Mouse (Mus musculus): ENCODE measurements around the gene Abca1. TPM values are rescaled to one million over a fixed set of nuclear protein-coding genes. Genes with fewer than 3 reads are reported as not detected.

Gene Abca1
- polyA plus RNA-seq, 1 experiment = 9.3 TPM

- 91% methylated on average over 7 of the region's 7 CpGs for WGBS
- no peak overlapping the region for H3K27ac ChIP-seq (ENCODE audit: insufficient read depth, low read depth, low read length)
- no peaks in the 10 kb centered on the region for H3K36me3 ChIP-seq (ENCODE audit: control insufficient read depth, insufficient read depth, low read length)
- no peaks in the 10 kb centered on the region; the same call in 1 of the 2 replicates for H3K27me3 ChIP-seq (replicated peaks; ENCODE audit: control insufficient read depth, insufficient read depth, low read length)
- H3K4me1 ChIP-seq (ENCODE audit: control insufficient read depth, insufficient read depth, low read length) = no peaks in the 10 kb centered on the region
- H3K4me3 ChIP-seq (ENCODE audit: insufficient read depth, low read depth, low read length) = no peak overlapping the region
- TF ChIP-seq POLR2A (IDR thresholded peaks at IDR 0.05; ENCODE audit: low read depth, low read length) = no peak
- no peak for TF ChIP-seq CTCF (conservative IDR thresholded peaks at IDR 0.05; ENCODE audit: insufficient read depth, insufficient read length, low read depth, low read length)
- DNase-seq = no peak
Measured at GRCm38 (mm10) chr4:53174906-53175305, 15.2 kb upstream of the Abca1 start.

- Histone ChIP-seq H3K27me3 (replicated peaks; ENCODE audit: control insufficient read depth, insufficient read depth, low read length) (no peaks in the 10 kb centered on the region; the same call in 1 of the 2 replicates), H3K4me3 (ENCODE audit: insufficient read depth, low read depth, low read length) (no peak overlapping the region), H3K4me1 (ENCODE audit: control insufficient read depth, insufficient read depth, low read length) (no peaks in the 10 kb centered on the region), H3K27ac (ENCODE audit: insufficient read depth, low read depth, low read length) (no peak overlapping the region), H3K36me3 (ENCODE audit: control insufficient read depth, insufficient read depth, low read length) (no peaks in the 10 kb centered on the region)
- no peak for TF ChIP-seq POLR2A (IDR thresholded peaks at IDR 0.05; ENCODE audit: low read depth, low read length)
- no peak for TF ChIP-seq CTCF (conservative IDR thresholded peaks at IDR 0.05; ENCODE audit: insufficient read depth, insufficient read length, low read depth, low read length)
- 78% methylated on average over 2 of the region's 2 CpGs for WGBS
- DNase-seq = no peak
Measured at GRCm38 (mm10) chr4:53170403-53170802, 10.7 kb upstream of the Abca1 start.

- Histone ChIP-seq H3K36me3 (ENCODE audit: control insufficient read depth, insufficient read depth, low read length) (no peaks in the 10 kb centered on the region), H3K27me3 (replicated peaks; ENCODE audit: control insufficient read depth, insufficient read depth, low read length) (no peaks in the 10 kb centered on the region), H3K27ac (ENCODE audit: insufficient read depth, low read depth, low read length) (no peak overlapping the region), H3K4me3 (ENCODE audit: insufficient read depth, low read depth, low read length) (no peak overlapping the region), H3K4me1 (ENCODE audit: control insufficient read depth, insufficient read depth, low read length) (peaks cover 1% of the 10 kb centered on the region; the same call in 1 of the 2 replicates)
- WGBS = 74% methylated on average over 23 of the region's 25 CpGs
- TF ChIP-seq CTCF (conservative IDR thresholded peaks at IDR 0.05; ENCODE audit: insufficient read depth, insufficient read length, low read depth, low read length) (no peak), POLR2A (IDR thresholded peaks at IDR 0.05; ENCODE audit: low read depth, low read length) (no peak)
- DNase-seq = no peak
Measured at GRCm38 (mm10) chr4:53165231-53165630, 5.5 kb upstream of the Abca1 start.

- DNase-seq = peak; percentile 37
- peak overlapping the region; percentile 82 for H3K27ac ChIP-seq (ENCODE audit: insufficient read depth, low read depth, low read length)
- peak overlapping the region; percentile 93 for H3K4me3 ChIP-seq (ENCODE audit: insufficient read depth, low read depth, low read length)
- no peaks in the 10 kb centered on the region for H3K27me3 ChIP-seq (replicated peaks; ENCODE audit: control insufficient read depth, insufficient read depth, low read length)
- no peaks in the 10 kb centered on the region for H3K36me3 ChIP-seq (ENCODE audit: control insufficient read depth, insufficient read depth, low read length)
- H3K4me1 ChIP-seq (ENCODE audit: control insufficient read depth, insufficient read depth, low read length) = peaks cover 6% of the 10 kb centered on the region; the same call in 1 of the 2 replicates
- TF ChIP-seq CTCF (conservative IDR thresholded peaks at IDR 0.05; ENCODE audit: insufficient read depth, insufficient read length, low read depth, low read length) (no peak), POLR2A (IDR thresholded peaks at IDR 0.05; ENCODE audit: low read depth, low read length) (no peak)
- under 1% methylated on average over 20 of the region's 20 CpGs for WGBS
Measured at GRCm38 (mm10) chr4:53159176-53159575, 519 bp downstream of the Abca1 start.

- H3K27ac ChIP-seq (ENCODE audit: insufficient read depth, low read depth, low read length) = peak overlapping the region; percentile 82
- no peaks in the 10 kb centered on the region for H3K27me3 ChIP-seq (replicated peaks; ENCODE audit: control insufficient read depth, insufficient read depth, low read length)
- peak overlapping the region; percentile 93 for H3K4me3 ChIP-seq (ENCODE audit: insufficient read depth, low read depth, low read length)
- no peaks in the 10 kb centered on the region for H3K36me3 ChIP-seq (ENCODE audit: control insufficient read depth, insufficient read depth, low read length)
- peaks cover 6% of the 10 kb centered on the region; the same call in 1 of the 2 replicates for H3K4me1 ChIP-seq (ENCODE audit: control insufficient read depth, insufficient read depth, low read length)
- peak; percentile 94 for DNase-seq
- TF ChIP-seq CTCF (conservative IDR thresholded peaks at IDR 0.05; ENCODE audit: insufficient read depth, insufficient read length, low read depth, low read length) = peak; percentile 79
- no peak for TF ChIP-seq POLR2A (IDR thresholded peaks at IDR 0.05; ENCODE audit: low read depth, low read length)
- under 1% methylated on average over 18 of the region's 18 CpGs for WGBS
Measured at GRCm38 (mm10) chr4:53158634-53159033, 1.1 kb downstream of the Abca1 start.

- H3K4me1 ChIP-seq (ENCODE audit: control insufficient read depth, insufficient read depth, low read length) = peaks cover 6% of the 10 kb centered on the region; the same call in 1 of the 2 replicates
- 70% methylated on average over 11 of the region's 11 CpGs for whole genome bisulfite sequencing
- DNase-seq = no peak
- TF ChIP-seq CTCF (conservative IDR thresholded peaks at IDR 0.05; ENCODE audit: insufficient read depth, insufficient read length, low read depth, low read length) (no peak), POLR2A (IDR thresholded peaks at IDR 0.05; ENCODE audit: low read depth, low read length) (no peak)
- no peak overlapping the region for H3K4me3 ChIP-seq (ENCODE audit: insufficient read depth, low read depth, low read length)
- H3K27ac ChIP-seq (ENCODE audit: insufficient read depth, low read depth, low read length) = no peak overlapping the region
- no peaks in the 10 kb centered on the region for H3K36me3 ChIP-seq (ENCODE audit: control insufficient read depth, insufficient read depth, low read length)
- H3K27me3 ChIP-seq (replicated peaks; ENCODE audit: control insufficient read depth, insufficient read depth, low read length) = no peaks in the 10 kb centered on the region
Measured at GRCm38 (mm10) chr4:53155471-53155870, 4.2 kb downstream of the Abca1 start.

- Histone ChIP-seq H3K27ac (ENCODE audit: insufficient read depth, low read depth, low read length) (no peak overlapping the region), H3K4me3 (ENCODE audit: insufficient read depth, low read depth, low read length) (no peak overlapping the region), H3K4me1 (ENCODE audit: control insufficient read depth, insufficient read depth, low read length) (peaks cover 2% of the 10 kb centered on the region; the same call in 1 of the 2 replicates), H3K27me3 (replicated peaks; ENCODE audit: control insufficient read depth, insufficient read depth, low read length) (no peaks in the 10 kb centered on the region), H3K36me3 (ENCODE audit: control insufficient read depth, insufficient read depth, low read length) (no peaks in the 10 kb centered on the region)
- DNase-seq = no peak
- 72% methylated on average over 6 of the region's 6 CpGs for WGBS
- TF ChIP-seq POLR2A (IDR thresholded peaks at IDR 0.05; ENCODE audit: low read depth, low read length) = no peak
- TF ChIP-seq CTCF (conservative IDR thresholded peaks at IDR 0.05; ENCODE audit: insufficient read depth, insufficient read length, low read depth, low read length) = no peak
Measured at GRCm38 (mm10) chr4:53153711-53154110, 6.0 kb downstream of the Abca1 start.
